Mouse (Mus musculus) lung, postnatal 10 days (tissue): ENCODE results near the gene Lrrc4c.

Experiments
- DNase-seq: peaks from one replicate; pipeline ENCODE4 v3.0.0; 2021

The Lrrc4c gene

DNA sequence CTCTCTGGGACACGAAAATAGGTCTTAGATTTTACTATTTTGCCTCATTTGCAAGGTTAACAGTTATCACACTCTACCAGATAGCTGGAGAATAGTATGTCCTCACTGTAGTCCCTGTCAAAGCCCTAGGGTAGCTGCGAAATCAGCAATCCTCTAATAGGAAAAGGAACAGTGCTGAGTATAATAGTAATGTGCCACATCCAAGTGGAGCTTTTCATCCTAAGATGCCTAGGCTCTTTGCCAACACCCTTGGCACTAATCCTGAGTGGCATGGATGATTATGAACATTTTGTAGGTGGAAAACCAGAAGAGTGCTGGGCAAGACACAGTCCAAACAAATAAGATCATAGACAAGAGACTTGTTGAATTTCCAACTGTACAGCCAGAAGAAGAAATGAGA, 981.7 kb downstream of the Lrrc4c start:
- DNase-seq, result no peak

DNA sequence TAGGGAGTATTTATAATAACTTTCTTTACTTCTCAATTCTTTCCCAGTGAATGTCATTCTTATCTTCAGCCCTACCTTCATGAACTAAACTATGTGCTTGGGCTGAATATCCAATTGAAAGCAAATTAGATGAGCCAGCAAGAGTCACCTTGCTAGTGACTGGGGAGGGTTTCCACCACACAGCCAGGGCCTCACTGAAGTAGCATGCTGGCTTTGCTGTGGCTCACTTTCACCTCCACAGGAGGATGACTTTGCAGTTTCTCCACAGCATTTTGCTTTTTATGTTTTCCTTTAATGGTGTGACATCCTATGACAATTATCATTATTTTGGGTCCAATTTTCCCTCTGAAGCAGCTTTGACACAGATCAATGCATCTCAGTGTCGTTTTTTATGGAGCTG, 1000.0 kb downstream of the Lrrc4c start:
- DNase-seq, result no peak

DNA sequence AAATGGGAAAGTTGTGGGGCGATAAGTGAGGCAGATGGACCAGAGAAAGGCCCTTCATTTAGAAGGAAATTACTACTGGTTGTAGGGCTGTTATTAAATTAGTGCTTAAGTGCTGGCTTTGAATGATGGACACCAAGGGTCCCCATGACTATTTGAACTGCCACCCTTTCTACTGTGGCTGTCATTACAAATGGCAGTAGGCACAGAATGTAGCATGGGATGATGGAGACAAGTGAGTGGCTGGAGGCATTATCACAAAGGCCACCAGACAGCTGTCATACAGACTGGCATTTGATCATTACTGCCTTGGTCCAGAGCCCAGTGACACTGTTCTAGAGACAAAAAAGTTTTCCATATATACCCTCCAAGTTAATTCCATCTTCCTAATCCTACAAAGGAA, 1000.6 kb downstream of the Lrrc4c start:
- no peak for DNase-seq

GRCm38 (mm10) chr2:97332084-97332682, 1014.2 kb downstream of the Lrrc4c start:
- no peak for DNase-seq

DNA sequence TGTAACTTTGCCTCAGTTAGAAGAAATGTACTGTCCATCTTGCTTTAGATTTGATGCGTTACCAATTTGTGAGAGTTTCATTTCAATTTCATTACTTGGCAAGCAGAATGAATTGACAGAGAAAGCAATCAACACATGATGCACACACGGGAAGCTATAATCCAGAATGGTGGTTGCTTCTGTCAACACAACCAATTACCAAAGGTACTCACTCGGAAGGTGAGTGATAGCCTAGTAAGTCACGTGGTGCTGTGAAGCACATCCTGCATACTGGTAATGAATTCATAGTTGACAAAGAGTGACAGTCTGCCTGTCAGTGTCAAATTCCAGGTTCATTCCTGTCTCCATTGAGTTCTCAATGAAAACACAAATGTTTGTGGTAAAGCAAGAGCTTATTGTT, 1021.7 kb downstream of the Lrrc4c start:
- DNase-seq, result no peak

DNA sequence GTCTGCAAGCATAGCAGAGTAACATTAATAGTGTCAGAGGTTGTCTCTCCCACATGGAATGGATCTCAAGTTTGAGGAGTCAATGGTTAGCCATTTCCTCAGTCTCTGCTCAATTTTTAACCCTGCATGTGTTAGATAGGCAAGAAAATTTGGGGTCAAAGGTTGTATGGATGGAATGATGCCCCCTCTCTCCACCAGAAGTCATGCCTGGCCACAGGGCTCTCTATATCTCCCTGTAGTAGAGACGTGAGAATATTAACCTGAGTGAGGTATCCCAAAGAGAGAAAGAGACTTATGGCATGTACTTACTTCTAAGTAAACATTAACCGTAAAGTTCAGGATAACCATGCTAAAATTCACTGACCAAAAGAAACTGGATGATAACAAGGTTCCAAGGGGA, 1043.3 kb downstream of the Lrrc4c start:
- DNase-seq, result no peak

DNA sequence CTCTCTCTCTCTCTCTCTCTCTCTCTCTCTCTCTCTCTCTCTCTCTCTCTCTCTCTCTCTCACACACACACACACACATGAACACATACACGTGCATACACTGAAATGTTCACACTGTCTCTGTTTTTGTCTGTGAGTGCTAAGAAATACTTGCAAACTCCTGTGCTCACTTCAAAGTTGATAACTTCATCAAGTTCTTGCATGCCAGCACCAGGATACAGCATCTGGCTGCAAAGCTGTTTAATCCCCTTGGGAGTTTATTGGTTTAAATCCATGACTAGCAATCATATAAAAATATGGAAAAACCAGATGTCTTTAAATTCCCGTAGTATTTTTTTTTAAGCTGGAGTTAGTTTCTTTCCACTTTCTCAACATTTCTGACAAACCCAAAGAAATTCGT, 1052.0 kb downstream of the Lrrc4c start:
- no peak for DNase-seq

DNA sequence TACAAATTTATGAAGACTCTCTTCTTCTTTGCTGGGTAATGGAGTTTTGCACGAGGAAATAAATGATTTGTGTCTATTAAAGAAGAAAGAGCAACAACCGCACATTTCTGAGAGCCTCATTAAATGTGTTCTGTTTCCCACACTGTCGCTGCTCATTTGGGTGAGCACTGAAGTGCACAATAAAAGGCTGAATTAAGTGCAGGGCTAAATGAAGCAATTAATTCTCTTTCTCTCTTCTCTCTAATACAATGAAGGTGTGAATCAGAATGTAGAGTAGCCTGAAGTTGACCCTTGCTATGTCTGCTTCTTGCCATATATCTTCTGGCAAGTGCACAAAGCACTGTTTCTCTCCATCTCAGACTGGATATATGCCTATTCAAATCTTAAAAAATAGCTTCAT, 1073.5 kb downstream of the Lrrc4c start:
- no peak for DNase-seq

- no peak for DNase-seq
Measured at GRCm38 (mm10) chr2:97391876-97392275, 1073.9 kb downstream of the Lrrc4c start.

DNA sequence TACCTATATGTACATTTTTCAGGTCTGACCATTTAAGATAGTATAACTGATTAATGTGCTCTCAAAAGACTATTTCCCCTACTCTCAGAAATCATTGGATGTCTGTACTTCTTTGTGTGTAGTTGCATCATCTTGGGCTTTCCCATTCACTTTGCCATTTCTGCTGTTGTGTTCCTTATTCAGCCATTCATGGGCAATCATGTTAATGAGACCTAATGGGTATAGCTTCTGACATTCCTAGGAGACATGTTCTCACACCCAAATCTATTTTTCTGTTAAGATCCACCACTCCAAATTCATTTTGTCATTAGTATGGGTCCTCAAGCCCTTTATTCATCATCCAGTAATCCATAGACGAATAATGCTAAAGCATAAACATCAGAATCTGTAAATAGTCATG, 1095.1 kb downstream of the Lrrc4c start:
- no peak for DNase-seq

GRCm38 (mm10) chr2:97414416-97415362, 1096.7 kb downstream of the Lrrc4c start:
- DNase-seq, result no peak

GRCm38 (mm10) chr2:97434140-97434539, 1116.2 kb downstream of the Lrrc4c start:
- no peak for DNase-seq

DNA sequence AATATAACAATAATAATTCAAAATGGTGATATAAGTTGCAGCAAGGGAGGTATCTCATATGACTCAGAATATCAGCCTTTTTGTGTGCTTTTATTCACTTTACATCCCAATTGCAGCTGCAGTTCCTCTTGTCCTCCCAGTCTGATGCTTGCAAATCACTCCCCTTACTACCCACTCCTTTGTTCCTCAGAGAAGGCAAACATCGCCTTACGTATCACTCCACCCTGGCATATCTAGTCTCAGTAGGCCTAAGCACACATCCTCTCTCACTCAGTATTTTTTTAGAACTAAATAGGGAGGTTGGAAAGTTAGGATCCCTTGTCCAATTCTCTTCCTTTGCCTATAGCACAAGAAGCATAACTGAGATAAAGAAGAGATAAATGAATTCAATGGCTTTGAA, 1117.6 kb downstream of the Lrrc4c start:
- no peak for DNase-seq

DNA sequence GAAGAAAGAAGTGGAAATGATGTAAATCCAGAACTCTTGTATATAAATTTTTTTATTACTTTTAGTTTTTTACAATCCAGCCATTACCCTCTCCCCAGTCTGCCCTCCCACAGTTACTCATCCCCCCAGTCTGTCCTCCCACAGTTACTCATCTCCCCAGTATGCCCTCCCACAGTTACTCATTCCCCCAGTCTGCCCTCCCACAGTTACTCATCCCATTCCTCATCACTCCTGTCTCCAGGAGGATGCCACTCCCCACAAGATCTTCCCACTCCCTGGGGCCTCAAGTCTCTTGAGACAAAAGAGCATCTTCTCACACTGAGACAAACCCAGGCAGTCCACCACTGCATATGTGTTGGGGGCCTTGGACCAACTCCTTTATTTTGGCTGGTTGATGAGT, 1119.8 kb downstream of the Lrrc4c start:
- DNase-seq, result no peak

DNA sequence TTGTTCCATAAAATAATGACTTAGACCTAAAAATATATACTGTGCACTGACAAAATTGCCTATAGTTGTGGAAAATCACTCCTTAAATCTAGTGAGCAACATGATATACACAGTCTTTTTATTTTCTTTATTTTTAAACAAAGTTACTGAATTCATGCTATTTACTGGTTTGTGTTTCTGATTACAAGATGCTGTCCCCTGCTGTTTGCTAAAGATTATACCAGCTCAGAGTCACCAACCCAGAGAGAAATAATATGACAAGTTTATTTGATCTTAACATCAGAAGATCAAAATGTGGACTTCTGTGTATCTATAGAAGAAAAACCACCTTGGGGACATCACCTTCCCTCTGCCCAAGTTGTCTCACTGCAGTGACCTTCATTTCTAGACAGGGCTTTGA, 1145.6 kb downstream of the Lrrc4c start:
- no peak for DNase-seq

DNA sequence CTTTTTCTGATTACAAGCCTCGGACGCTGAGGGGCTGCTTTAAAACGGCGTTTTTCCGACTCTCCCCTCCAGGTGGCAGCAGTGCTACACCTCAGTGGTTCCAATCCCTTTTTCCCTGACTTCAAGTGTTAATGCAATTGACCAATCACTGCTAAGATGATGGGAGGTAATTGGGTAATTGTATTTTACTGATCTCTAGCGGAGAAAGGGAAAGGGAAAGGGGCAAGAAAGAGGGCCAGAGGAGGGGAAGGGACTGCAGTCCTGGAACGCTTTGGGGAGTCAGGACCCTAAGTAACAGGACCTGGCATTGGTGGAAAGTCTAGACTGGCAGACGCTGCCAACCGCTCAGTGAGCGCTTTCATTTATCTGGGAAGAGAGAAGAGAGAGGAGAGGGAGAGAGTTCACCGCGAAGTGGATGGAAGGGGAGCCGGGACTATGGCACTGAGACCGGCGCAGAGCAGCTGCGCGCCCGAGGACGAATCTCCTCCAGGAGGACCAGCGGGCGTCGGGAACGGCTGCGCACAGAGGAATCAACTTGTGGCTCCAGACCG, 1148.3 kb downstream of the Lrrc4c start:
- DNase-seq, result peak; percentile 72

DNA sequence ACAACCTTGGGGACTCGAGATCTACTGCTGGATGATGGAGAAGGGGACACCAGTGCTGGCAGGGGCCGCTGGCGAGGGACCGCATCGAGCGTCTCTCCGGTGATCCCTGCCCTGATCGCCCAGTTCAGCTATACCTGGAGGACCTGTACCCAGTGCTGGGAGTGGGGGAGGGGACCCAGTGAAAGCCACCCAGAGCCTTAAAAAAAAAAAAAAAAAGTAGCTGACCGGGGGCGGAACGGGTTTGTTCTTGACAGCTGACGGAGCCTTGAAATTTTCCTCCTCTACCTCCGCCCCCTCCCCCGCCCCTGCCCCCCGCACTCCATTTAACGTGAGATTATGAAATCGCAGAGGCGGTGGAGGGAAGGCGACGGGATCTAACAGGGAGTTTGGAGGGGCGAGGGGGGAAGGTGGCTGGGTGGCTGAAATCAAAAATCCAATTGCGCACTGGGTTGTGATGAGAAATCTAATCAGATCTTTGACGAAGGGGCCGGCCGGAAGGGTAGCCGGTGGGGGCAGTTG, 1149.1 kb downstream of the Lrrc4c start:
- DNase-seq, result no peak

- DNase-seq, result no peak
Measured at GRCm38 (mm10) chr2:97467664-97468063, 1149.7 kb downstream of the Lrrc4c start.

DNA sequence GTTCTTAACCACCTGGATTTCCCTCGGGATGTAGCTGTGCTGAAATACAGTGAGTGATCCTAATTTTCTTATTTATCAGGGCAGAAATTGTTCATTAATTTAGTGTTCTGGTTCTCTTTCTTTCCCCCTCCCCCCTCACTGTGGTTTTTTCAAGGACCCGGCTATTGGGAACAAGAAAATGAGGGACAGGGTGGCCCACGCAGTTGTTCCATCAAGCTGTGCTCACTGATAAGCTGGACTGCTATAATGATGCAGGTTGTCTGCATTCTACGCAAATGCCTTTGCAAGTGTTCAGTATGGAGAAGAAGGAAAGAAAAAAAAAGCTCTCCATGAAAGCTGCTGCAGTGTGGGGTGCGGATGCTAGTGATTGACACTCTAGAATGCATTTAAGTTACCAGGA, 1150.4 kb downstream of the Lrrc4c start:
- DNase-seq, result no peak

- no peak for DNase-seq
Measured at GRCm38 (mm10) chr2:97469396-97469795, 1151.4 kb downstream of the Lrrc4c start.

- no peak for DNase-seq
Measured at GRCm38 (mm10) chr2:97478175-97478924, 1160.4 kb downstream of the Lrrc4c start.

DNA sequence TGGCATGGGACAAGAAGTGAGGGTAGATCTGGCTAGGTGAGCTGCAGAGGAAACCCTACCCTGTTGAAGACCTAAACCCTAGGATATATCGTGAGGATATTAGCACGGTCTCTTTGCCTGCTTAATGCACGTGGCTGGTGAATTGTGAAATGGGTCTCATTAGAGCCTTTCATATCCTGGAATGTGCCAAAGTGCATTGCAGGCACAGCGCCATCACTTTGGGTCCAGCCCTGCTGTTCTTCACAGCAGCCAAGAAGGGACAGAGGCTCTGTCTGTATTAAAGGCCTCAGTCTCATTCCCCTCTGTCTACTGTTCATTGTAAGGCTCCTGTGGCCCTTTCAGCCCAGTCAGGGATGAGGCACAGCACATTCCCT, 1160.9 kb downstream of the Lrrc4c start:
- DNase-seq, result no peak

- DNase-seq, result no peak
Measured at GRCm38 (mm10) chr2:97484990-97485389, 1167.0 kb downstream of the Lrrc4c start.
